8 mouse cellular contexts compared by ENCODE assay signal in genomic region chr8:47675786-47676185, GRCm38 (mm10). TPM values are rescaled to one million over a fixed set of nuclear protein-coding genes. Genes with fewer than 3 reads are reported as not detected.
A peak's percentile ranks its signal among the peaks of the same experiment; 100 is the strongest.
DNase-seq lines count a peak whose midpoint lies in the region; ATAC-seq and TF ChIP-seq lines count a peak whose summit lies in the region.

No protein-coding gene starts in this region.

- ATAC-seq in heart, postnatal 0 days (ENCODE audit: insufficient read depth, low read depth) = no peak
- ATAC-seq in forebrain, postnatal 0 days = peak; percentile 1; the same call in 1 of the 2 replicates
- ATAC-seq in liver, postnatal 0 days = no peak

- peak; percentile 8 for DNase-seq in heart, postnatal 0 days (ENCODE audit: low spot score)
- DNase-seq in heart, postnatal 10 days = no peak
- peak; percentile 89 for DNase-seq in CD4-positive helper T cell, adult 2 months (ENCODE audit: low read depth, low spot score)
- peak; percentile 56 for DNase-seq in brain, adult 2 months (ENCODE audit: low read depth, low spot score)
- DNase-seq in forebrain, postnatal 0 days = peak; percentile 70
- no peak for DNase-seq in liver, postnatal 0 days
- DNase-seq in kidney, adult 9 months = no peak

- H3K27me3 ChIP-seq in heart, postnatal 0 days (ENCODE audit: control insufficient read depth, insufficient read depth, low read length) = no peaks in the 10 kb centered on the region
- H3K27me3 ChIP-seq in forebrain, postnatal 0 days (ENCODE audit: insufficient read depth, low read length) = no peaks in the 10 kb centered on the region
- H3K27me3 ChIP-seq in liver, postnatal 0 days (ENCODE audit: insufficient read depth, low read length) = no peaks in the 10 kb centered on the region
- H3K27me3 ChIP-seq in small intestine, adult 2 months (ENCODE audit: control insufficient read depth, insufficient read depth, low read length) = no peaks in the 10 kb centered on the region

- no peak for TF ChIP-seq EP300 in heart, postnatal 0 days (IDR thresholded peaks at IDR 0.05; ENCODE audit: low read depth)
- no peak for TF ChIP-seq EP300 in liver, postnatal 0 days (IDR thresholded peaks at IDR 0.05; ENCODE audit: low read depth)

- H3K27ac ChIP-seq in heart, postnatal 0 days (ENCODE audit: low read depth) = peak overlapping the region; percentile 97
- peak overlapping the region; percentile 94 for H3K27ac ChIP-seq in forebrain, postnatal 0 days (ENCODE audit: low read depth, low read length)
- peak overlapping the region; percentile 97 for H3K27ac ChIP-seq in liver, postnatal 0 days (ENCODE audit: low read depth)
- peak overlapping the region; percentile 95 for H3K27ac ChIP-seq in small intestine, adult 2 months (ENCODE audit: insufficient read depth, low read depth, low read length)

- H3K36me3 ChIP-seq in heart, postnatal 0 days (replicated peaks; ENCODE audit: control insufficient read depth, insufficient read depth, low read length) = no peaks in the 10 kb centered on the region
- H3K36me3 ChIP-seq in forebrain, postnatal 0 days (ENCODE audit: insufficient read depth) = no peaks in the 10 kb centered on the region
- H3K36me3 ChIP-seq in liver, postnatal 0 days (replicated peaks; ENCODE audit: insufficient read depth, low read length) = no peaks in the 10 kb centered on the region
- H3K36me3 ChIP-seq in small intestine, adult 2 months (ENCODE audit: control insufficient read depth, insufficient read depth, low read length) = no peaks in the 10 kb centered on the region; the same call in 1 of the 2 replicates

- no peaks in the 10 kb centered on the region for H3K9me3 ChIP-seq in heart, postnatal 0 days (replicated peaks; ENCODE audit: control insufficient read depth, low read length)
- H3K9me3 ChIP-seq in forebrain, postnatal 0 days (ENCODE audit: low read length) = no peaks in the 10 kb centered on the region
- no peaks in the 10 kb centered on the region for H3K9me3 ChIP-seq in liver, postnatal 0 days (ENCODE audit: low read length)

- intact Hi-C loops in heart, postnatal 10 days (cut with DNase I) = loop anchor here (2.0 to 5.0 kb wide), 3 partner anchors 15 to 143 kb away; partner anchors contain the start of genes Cdkn2aip, Rwdd4a and Trappc11

- TF ChIP-seq POLR2A in small intestine, adult 2 months (IDR thresholded peaks at IDR 0.05; ENCODE audit: low read depth, low read length) = no peak

- peak overlapping the region; percentile 77 for H3K9ac ChIP-seq in heart, postnatal 0 days (replicated peaks; ENCODE audit: low read depth, low read length)
- H3K9ac ChIP-seq in forebrain, postnatal 0 days = peak overlapping the region; percentile 68
- H3K9ac ChIP-seq in liver, postnatal 0 days (replicated peaks) = peak overlapping the region; percentile 85

- peaks cover 3% of the 10 kb centered on the region; the same call in 1 of the 2 replicates for H3K4me1 ChIP-seq in heart, postnatal 0 days (ENCODE audit: control insufficient read depth, insufficient read depth)
- H3K4me1 ChIP-seq in forebrain, postnatal 0 days (ENCODE audit: insufficient read depth) = 0 out of 2 replicates have a peak, but pooled peaks cover 3% of the 10 kb centered on the region
- H3K4me1 ChIP-seq in liver, postnatal 0 days (ENCODE audit: insufficient read depth) = peaks cover 15% of the 10 kb centered on the region
- H3K4me1 ChIP-seq in small intestine, adult 2 months (ENCODE audit: control insufficient read depth, insufficient read depth, insufficient read length, low read length) = no peaks in the 10 kb centered on the region

- peak overlapping the region; percentile 95 for H3K4me3 ChIP-seq in heart, postnatal 0 days (ENCODE audit: low read depth, low read length)
- peak overlapping the region; percentile 97 for H3K4me3 ChIP-seq in forebrain, postnatal 0 days (ENCODE audit: low read depth, low read length)
- H3K4me3 ChIP-seq in liver, postnatal 0 days (ENCODE audit: low read depth, low read length) = peak overlapping the region; percentile 87
- peak overlapping the region; percentile 94 for H3K4me3 ChIP-seq in small intestine, adult 2 months (ENCODE audit: low read depth, low read length)

- TF ChIP-seq CTCF in heart, postnatal 0 days (IDR thresholded peaks at IDR 0.05; ENCODE audit: low read depth) = peak; percentile 14; the same call in 1 of the 2 replicates
- TF ChIP-seq CTCF in forebrain, postnatal 0 days (IDR thresholded peaks at IDR 0.05; ENCODE audit: low read depth) = peak; percentile 45
- peak; percentile 44 for TF ChIP-seq CTCF in liver, postnatal 0 days (IDR thresholded peaks at IDR 0.05; ENCODE audit: low read depth)
- TF ChIP-seq CTCF in small intestine, adult 2 months (IDR thresholded peaks at IDR 0.05; ENCODE audit: extremely low read depth, insufficient read length, insufficient replicate concordance, low read depth, low read length) = peak; percentile 38; the same call in 1 of the 2 replicates

- under 1% methylated on average over 20 of the region's 20 CpGs for WGBS in heart, postnatal 0 days
- 1% methylated on average over 20 of the region's 20 CpGs for WGBS in forebrain, postnatal 0 days
- under 1% methylated on average over 20 of the region's 20 CpGs for WGBS in liver, postnatal 0 days (ENCODE audit: insufficient replicate concordance)
- WGBS in small intestine, adult 2 months = under 1% methylated on average over 20 of the region's 20 CpGs

- peak overlapping the region; percentile 91 for H3K4me2 ChIP-seq in heart, postnatal 0 days (ENCODE audit: low read depth, low read length)
- H3K4me2 ChIP-seq in forebrain, postnatal 0 days (ENCODE audit: low read depth) = peak overlapping the region; percentile 72
- H3K4me2 ChIP-seq in liver, postnatal 0 days (ENCODE audit: low read depth, low read length) = peak overlapping the region; percentile 90

RNA-seq across cellular contexts. Expression of gene Ing2, which starts 0.4 kb away (rescaled TPM):
- 3.0 and 10.8 TPM in 2 replicates for total RNA-seq in heart, postnatal 0 days (2014; rRNA removed; ENCODE audit: low replicate concordance)
- polyA plus RNA-seq in heart, postnatal 0 days (2015; fragmentation: Nextera tagmentation; extraction: Ambion mirVana) = 4.1 and 5.8 TPM in 2 replicates
- 10 to 100 TPM; 10.5 to 11.6 TPM for total RNA-seq in heart, postnatal 10 days (2021)
- 8.9 TPM in 2 replicates for total RNA-seq in forebrain, postnatal 0 days (2014; rRNA removed)
- polyA plus RNA-seq in forebrain, postnatal 0 days (2015; fragmentation: Nextera tagmentation; extraction: Ambion mirVana) = 11.1 and 13.1 TPM in 2 replicates
- 10.3 and 12.6 TPM in 2 replicates for polyA plus RNA-seq in liver, postnatal 0 days (2015; fragmentation: Nextera tagmentation; extraction: Ambion mirVana)
- 0.67 and 1.6 TPM in 2 replicates for polyA plus RNA-seq in small intestine, adult 2 months (2012; rRNA removed)

RNA-seq across cellular contexts. Expression of gene Cdkn2aip, which starts 37.9 kb away (rescaled TPM):
- 4.0 and 17.6 TPM in 2 replicates for total RNA-seq in heart, postnatal 0 days (2014; rRNA removed; ENCODE audit: low replicate concordance)
- 11.2 and 12.2 TPM in 2 replicates for polyA plus RNA-seq in heart, postnatal 0 days (2015; fragmentation: Nextera tagmentation; extraction: Ambion mirVana)
- total RNA-seq in heart, postnatal 10 days (2021) = 10 to 100 TPM in 1 of 2 experiments, 1 to 10 TPM in 1; 8.8 to 11.9 TPM
- total RNA-seq in forebrain, postnatal 0 days (2014; rRNA removed) = 29.5 and 31.1 TPM in 2 replicates
- 24.0 and 24.4 TPM in 2 replicates for polyA plus RNA-seq in forebrain, postnatal 0 days (2015; fragmentation: Nextera tagmentation; extraction: Ambion mirVana)
- polyA plus RNA-seq in liver, postnatal 0 days (2015; fragmentation: Nextera tagmentation; extraction: Ambion mirVana) = 12.8 and 13.7 TPM in 2 replicates
- polyA plus RNA-seq in small intestine, adult 2 months (2012; rRNA removed) = 8.8 and 18.5 TPM in 2 replicates

Comparison
In these comparisons a context has a peak if more than half of its experiments do, and no peak if none do; other contexts are left out.
1. DNase-seq: peak in heart, postnatal 0 days (single experiment), CD4-positive helper T cell, adult 2 months (single experiment), brain, adult 2 months (single experiment) and forebrain, postnatal 0 days (single experiment); none in heart, postnatal 10 days (0 of 2), liver, postnatal 0 days (single experiment) and kidney, adult 9 months (single experiment).
2. Peak in every context shown above with its lines, with median percentiles within 50 percentile points of each other: H3K27ac ChIP-seq, H3K4me2 ChIP-seq, H3K4me3 ChIP-seq, H3K9ac ChIP-seq and CTCF ChIP-seq.